Mouse (Mus musculus) T-cell, adult 2 months (primary cell): Measurements from ENCODE around the gene Tbxas1.

Experiments used
- DNase-seq: peaks from one replicate; pipeline ENCODE4 v3.0.0; 2022; ENCODE audit warnings: low spot score

The Tbxas1 gene

DNA sequence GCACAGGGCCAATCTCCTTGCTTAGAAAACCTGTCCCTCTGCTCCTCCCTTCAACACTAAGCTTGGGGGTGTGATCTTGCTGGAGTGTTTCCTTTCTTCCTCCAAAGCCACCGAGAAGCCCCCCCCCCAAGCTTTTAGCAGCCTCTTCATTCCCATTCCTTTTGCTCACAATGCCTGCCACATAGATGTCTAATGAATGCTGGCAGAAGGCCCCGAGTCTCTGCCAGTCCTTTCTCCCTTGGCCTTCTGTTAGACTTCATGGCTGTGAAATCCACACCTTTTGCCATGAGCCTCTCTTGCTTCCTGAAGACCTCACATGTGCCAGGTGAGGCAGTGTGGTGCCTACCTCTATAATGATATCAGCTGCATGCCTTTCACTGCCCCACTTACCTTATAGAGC lies 47.3 kb downstream of the Tbxas1 start:
- no peak for DNase-seq

DNA sequence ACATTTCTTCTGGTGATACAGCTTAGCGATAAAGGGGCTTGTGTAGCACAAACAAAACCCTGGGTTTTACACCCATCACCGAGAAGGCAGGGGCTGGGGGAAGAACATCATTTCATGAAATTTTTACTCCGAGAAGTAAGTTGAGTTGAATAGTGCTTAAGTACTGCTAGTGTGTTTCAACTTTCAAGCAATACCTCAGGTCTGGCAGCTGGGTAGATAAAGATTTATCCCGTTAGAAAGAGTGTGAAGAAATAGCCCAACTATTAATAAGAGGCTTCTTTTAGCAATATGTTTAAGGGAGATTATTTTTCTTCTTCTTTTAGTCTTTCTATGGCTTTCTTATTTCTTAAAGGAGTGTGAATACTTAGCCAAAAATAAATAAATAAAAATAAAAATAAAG lies 48.2 kb downstream of the Tbxas1 start:
- no peak for DNase-seq

DNA sequence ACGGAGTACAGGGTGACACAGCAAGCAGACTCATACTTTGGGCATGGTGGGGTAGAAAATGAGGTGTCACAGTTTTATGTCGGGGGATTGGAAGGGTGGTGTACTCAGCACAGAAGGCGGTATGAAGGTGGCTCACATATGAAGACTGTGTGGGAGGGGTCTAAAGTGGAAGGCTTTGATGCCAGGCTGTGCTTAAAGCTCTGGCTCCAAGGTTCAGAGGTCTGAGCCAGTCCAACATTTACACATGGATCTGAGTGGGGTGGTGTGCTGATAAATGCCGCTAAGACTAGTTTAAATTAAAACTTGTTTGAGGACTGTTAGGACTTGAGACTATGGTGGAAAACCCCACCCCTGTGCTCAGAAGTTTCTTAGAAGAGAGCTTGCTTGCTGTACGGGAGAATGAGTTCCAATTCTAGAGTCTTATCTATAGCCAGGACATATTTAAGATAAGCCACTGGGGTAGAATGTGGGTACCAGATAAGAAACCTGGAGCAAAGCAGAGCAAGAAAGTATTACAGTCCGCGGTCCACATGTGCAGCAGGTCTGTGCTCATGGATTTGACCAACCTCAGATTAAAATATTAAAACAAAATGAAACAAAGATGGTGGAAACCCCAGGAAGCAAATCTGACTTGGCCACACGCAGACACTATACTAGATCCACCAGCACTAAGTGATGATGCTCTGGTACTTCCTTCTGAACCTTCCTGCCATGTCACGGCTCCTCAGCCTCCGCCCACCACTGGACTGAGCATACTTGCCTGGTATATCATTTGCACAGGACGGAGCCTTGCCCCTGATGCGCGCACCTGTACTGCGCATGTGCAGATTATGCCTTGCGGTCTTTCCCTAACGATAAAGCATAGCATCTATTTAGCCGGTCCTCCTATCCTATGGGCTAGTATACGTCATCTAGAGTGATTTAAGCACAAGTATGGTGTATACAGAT lies 48.9 kb downstream of the Tbxas1 start:
- no peak for DNase-seq

DNA sequence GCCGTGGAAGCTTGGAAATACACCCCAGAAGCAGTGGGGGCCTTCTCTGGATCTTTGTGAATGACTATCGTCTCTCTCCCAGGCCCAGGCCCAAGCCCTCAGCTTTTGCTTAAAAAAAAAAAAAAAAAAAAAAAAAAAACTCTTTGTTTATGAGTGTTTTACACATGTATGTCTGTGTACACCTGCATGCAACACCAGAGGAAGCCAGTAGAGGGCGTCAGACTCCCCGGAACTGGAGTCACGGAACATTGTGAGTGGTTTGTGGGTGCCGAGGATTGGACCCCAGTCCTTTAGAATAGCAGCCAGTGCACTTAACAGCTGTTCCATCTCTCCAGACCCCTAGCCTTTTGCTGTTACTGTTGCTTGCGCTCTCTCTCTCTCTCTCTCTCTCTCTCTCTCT lies 50.5 kb downstream of the Tbxas1 start:
- no peak for DNase-seq

DNA sequence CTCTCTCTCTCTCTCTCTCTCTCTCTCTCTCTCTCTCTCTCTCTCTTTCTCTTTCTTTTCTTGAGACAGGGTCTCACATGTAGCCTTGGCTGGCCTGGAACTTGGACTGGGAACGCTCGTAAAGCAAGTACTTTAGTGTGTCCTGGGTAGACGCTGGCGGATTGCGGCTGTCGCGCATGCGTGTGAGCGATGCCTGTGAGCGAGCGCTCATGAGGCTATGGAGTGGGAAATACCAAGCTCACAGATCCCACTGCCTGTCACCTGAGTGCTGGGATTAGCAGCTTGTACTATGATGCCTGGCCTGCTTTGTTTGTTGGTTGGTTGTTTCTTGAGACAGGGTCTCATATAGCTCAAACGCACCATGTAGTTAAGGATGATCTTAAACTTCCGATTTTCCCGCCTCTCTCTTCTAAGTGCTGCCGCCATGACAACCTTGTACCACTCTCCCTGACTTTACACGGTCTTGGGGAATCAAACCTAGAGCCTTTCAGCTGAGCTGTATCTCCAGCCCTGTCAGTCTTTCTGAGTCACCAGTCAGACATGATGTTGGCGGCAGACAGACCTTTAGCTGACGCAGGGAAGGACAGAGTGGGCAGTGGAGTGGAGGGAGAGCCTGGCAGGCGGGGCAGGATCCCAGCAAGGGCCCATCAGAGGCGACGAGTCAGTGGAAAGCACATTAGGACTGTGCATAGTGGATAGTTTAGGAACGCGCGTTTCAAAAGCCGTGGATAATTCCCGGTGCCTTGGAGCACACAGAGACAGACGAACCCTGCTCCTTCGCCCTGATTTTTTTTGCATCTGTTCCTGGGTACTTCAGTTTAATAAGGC lies 51.1 kb downstream of the Tbxas1 start:
- no peak for DNase-seq

DNA sequence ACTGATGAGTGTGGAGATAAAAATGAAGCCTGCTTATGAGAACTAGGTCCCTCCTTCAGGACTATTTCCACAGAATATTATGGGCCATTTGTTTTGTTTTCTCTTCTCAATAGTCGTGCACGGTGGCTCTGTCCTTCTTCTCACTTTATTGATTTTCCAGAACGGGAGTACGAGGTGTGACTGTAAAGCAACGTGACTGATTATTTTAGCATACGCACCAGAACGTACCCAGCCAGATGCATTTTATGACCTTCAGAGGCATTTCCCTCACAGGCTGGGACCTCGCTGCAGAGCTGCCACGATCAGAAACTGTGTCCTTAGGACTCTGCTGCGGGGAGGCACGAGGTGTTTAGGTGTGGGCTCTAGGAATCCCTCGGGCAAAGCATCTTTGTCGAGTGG lies 51.8 kb downstream of the Tbxas1 start:
- no peak for DNase-seq

DNA sequence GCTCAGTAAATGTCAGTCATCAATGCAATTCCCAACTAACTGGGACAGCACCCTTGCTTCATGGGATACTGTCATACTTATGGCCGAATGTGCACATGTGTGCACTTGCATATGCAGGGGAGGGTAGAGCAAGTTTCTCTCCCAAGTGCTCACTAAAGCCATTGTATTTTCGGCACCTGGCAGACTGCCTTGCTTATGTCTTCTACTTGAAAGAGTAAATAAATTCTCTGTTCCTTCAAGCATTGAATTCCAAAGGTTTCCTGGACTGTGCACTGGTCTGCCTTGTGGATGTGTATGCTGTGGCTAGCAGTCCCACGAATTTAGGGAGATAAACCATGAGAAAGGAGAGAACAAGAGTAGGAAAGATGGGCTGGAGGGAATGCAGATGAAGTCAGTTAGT lies 53.3 kb downstream of the Tbxas1 start:
- DNase-seq, result no peak

DNA sequence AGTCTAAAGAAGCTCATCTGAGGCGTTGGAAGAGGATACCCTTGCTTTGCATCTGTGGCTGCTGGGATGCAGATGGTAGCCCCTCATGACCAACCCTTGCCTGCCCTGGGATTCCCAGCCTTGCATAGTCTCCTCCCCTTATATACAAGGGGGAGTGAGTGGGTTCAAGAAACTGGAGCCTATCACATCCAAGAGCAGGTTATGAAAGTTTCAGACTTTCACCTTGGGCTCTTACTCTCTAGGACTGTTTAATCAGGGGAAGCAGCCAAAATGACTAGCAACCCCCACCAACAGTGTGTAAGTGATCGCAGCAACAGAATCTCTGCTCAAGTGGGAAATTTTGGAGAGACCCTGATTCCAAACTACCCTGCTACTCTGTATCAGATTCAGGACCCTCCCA lies 60.8 kb downstream of the Tbxas1 start:
- DNase-seq, result no peak

DNA sequence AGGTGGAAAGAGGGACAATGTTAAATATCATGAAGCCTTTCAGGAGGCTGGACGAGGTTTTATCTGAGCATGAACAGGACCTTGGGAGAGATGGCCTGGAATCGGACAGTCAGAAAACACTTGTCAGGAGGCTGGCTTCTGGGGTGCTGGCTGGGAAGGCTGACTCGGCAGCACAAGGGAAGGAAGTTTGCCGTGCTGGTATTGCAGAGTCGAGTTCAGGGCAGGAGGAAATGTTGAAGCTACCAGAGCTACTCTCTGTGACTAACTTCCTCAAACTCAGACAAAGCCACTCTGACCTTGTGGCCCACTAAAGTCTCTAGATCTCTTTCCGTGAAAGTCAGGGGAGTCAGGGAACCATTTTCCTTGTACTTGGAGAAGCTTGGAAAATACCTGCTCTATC lies 63.2 kb downstream of the Tbxas1 start:
- no peak for DNase-seq

DNA sequence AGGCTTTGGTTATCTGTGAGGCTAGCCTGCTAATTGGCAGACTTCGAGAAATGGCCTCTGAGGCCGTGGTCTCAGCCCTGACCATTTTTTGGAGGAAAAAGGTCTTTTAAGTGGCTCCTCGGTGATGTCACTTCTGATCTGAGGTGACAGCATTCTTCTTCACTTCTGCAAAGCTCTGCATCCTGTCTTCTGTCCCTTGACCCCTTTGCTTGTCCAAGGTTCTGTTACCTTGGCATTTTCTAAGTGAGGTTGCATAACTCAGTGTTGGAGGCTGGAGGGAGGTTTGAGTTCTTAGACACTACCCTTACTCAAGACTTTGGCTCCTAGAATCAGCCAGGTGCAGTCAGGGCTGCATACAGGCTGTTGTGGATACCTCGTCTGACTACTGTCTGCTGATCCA lies 63.9 kb downstream of the Tbxas1 start:
- DNase-seq, result no peak

DNA sequence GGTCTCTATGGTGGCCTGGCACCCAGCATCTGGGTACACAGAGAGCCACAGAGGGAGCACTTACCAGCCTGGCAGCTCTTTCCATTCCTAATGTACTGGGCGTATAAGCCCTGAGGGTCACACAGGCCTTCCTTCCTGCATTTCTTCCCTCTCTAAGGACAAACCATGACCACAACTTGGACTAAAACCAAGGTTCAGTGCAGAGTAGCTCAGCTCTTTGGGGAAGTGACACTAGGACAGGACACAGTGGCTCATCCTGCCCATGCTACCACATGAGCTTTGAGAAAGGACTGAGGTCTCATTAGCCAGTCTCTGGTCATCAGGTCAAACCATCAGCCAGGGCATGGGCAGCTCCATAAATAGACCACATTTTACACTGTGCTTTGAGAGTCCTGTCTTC lies 65.8 kb downstream of the Tbxas1 start:
- no peak for DNase-seq

DNA sequence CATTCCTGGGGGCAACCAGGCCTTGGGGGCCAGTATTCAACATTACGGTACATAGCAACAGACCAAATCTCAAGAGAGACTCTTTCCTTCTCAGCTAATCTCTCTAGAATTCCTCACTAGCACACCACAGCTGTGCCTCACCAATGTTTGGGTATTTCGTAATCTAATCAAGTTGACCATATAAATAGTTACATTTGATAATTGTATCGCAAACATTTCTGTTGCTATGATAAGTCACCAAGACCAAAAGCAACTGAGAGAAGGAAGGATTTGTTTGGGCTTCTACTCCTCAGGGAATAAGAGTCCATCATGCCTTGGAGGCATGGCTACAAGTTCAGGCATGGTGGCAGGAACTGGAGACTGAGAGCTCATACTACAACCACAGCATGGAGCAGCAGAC lies 67.6 kb downstream of the Tbxas1 start:
- DNase-seq, result no peak

DNA sequence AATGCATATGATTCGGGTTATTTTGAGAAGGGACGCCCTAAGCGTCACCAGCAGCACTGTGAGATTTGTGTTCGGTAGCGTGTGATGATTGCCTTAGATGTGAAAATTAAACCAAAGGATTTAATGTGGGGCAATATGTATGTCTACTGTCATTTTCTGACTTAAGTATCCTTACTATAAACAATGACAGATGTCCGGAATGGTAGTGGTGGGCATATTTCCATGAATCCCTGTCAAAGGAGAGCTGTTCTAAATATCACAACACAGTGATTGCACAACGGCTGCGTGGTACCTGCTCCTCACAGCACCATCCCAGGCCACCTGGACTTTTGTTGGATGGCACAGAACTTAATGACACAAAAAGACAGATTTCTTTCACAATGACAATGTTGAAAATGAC lies 69.2 kb downstream of the Tbxas1 start:
- no peak for DNase-seq

DNA sequence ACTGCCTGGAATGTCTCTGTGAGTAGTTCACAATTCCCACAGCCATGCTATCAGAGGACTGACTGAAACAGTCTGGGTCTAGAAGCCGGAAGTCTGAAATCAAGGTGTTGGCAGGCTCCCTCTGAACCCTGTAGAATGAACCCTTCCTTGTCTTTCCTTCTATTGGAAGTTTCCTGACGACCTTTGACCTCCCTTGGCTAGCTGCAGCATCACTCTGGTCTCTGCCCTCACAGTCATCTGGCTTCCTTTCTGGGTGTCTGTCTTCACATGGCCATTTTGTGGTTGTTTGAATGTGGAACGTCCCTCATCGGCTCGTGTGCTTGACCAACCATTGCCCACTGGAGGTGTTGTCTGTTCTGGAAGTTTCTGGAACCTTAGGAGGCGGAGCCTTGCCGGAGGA lies 69.6 kb downstream of the Tbxas1 start:
- DNase-seq, result no peak

DNA sequence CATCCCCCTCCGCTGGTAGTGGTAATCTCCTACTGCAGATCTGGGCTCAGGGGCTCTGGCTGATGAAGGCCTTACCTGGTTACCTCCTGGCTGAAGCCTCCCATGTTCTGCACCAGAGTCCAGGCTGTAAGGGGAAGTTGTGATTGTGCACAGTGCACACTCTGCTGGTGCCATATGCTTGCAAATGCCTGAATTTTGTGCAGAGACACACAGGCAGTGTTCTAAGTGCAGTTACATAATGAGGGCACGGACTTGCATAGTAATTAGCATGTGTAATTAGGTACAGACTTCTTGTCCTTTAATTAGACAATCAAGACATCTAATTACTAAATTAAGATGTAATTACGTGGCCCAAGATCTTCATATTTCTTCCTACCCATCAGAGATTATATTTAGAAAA lies 70.5 kb downstream of the Tbxas1 start:
- DNase-seq, result no peak

DNA sequence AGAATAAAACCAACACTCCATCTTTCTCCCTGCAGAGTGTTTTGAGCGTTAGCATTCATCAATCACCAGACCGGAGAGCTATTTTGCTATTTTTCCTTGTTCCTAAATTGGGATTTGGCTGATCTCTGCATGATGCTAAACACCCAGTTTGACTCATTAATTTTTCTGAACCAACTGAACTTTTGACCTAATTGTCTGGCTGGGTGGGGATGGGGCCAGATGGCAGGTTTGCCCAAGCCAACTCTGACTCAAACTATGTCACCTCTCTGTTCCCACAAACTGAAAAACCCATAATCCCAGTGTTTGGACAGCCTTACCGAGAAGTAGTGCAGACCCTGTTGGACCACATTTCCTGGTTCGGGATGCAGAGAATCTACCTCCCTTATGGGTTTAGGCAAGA lies 72.1 kb downstream of the Tbxas1 start:
- no peak for DNase-seq

DNA sequence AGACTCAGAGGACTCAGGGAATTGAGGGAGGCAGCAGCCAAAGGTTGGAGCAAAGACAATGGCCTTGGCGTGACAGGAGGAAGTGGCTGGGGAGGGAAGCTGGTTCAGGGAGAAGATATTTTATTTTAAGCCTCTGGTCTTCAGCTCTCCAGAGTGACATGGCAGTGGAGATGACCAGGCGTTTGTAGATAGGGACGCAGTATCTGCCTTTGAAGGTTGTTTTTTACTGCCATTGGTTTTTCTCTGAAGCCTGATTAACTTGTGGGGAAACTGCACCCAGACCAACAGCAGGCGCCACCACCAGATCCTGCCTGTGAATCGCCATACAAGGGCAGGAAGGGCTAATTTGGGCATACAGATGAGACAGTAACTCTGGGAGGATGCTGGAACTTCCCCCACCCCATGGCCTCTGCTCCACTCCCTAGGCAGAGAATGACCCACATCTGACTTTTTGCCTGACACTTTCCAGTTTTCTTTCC lies 74.5 kb downstream of the Tbxas1 start:
- no peak for DNase-seq

DNA sequence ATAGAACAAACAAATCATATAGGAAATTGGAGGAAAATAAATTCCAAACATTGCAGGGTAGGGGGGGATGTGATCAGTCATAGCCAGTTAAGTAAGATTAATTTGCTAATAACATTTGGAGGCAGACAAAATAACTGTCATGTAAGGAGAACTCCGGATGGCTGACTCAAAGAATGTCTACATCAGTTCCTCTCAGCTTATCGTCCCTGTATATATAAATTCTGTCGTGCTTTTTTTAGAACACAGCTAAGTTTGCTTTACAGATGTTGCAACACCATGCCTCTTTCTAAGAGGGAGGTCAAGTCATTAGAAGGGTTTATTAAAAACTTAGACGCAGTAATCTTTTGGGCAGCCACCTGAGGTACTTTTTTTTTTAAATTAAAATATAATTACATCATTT lies 75.1 kb downstream of the Tbxas1 start:
- no peak for DNase-seq

DNA sequence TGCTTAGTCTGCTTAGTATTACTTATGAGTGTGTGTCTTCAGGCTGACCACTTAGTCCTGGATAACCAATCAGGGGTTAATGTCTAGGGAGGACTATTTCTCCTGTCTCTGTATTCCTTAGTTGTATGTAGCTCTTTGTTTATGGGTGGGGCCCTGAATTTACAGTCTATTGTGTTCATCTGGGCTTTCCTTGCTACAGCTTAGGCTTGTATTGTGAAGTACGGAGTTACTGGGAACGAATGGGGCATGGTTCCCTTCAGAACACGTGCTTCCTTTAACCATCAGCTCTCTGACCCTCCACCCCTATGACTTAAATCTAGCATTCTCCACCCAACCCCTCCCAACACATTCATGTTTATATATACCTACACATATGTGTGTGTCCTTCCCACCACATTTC lies 75.6 kb downstream of the Tbxas1 start:
- DNase-seq, result no peak

DNA sequence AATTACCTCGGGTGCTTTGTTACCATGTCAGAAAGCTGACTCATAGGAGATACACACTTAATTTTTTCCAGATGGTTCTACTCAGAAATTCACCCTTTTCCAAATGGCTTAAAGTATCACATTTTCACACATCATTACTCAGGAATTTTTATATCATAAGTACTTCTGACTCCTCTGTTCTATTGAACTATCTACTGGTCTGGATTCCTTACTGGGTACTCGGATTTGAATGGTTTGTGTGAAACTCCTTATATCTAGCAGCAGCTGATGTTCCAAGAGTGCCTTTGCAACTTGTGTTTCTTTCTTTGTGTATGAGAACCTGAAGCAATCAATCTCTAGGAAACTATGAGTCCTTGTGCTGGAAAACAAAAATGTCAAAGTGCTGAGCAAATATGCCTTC lies 81.4 kb downstream of the Tbxas1 start:
- DNase-seq, result no peak

DNA sequence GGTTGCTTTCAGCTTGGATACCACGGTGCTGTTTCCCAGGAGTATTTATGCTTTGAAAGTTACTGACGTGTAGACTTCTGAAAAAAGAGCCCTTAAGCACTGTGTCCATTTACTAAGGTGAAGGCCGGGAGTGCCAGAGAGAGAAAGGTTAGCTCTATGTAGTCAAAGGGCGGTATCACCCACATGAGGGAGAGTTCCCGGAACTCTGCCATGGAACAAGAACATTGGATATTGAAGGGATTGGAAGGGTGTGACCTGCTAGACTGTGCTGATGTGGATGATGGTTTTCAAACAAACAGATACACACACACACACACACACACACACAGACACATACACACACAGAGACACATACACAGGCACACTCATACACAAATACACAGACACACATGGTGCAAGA lies 82.0 kb downstream of the Tbxas1 start:
- DNase-seq, result no peak

DNA sequence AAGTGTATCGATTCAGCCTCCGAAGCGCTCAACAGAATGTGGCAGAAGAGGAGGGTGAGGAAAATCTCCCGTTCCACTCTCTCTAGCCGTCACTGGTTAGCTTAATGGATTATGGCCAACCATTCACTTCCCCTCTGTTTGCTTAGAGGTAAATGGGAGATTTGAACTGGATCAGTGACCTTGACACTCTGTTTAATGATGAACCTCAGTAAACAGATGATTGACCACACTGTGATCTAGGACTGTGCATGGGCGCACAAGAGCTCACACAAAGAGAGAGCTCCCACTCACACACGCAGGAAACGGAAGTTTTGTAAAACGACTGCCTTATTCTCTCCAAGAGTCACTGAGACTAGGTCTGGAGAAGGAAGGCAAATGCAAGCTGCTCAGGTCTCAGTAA lies 84.3 kb downstream of the Tbxas1 start:
- DNase-seq, result no peak

DNA sequence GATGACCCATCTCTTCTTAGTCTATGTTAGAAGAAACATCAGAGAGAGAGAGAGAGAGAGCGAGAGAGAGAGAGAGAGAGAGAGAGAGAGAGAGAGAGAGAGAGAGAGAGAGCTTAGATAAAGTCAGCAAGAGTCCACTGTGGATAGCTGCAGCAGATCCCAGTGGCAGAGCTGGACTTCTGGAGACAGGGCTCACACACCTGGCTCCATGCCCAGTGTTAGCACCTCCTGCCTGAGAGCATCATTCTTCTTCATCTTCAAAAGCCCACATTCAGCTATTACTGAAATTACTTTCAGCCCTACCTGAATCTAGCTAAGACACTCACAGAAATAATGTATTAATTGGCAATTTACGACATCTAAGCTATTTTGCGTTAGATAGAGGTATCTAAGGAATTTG lies 85.2 kb downstream of the Tbxas1 start:
- no peak for DNase-seq
